Mouse (Mus musculus) stomach, embryonic 14.5 days (tissue): ENCODE measurements around the gene Zup1. TPM values are rescaled to one million over a fixed set of nuclear protein-coding genes. Genes with fewer than 3 reads are reported as not detected.
"Not testable (repeated sequence)": the region's sequence is repeated elsewhere in the genome, so short reads cannot be mapped to it uniquely, and the experiment has no call there.

Source experiments
- ATAC-seq: fragments of 200-750 bp; cut with Nextera tagmentation; 2 replicates; pipeline ENCODE4 v1.8.0; 2017; ENCODE audit warnings: low read depth, moderate TSS enrichment; ENCODE audit not compliant: insufficient number of reproducible peaks, insufficient read depth, low FRiP score
- H3K27ac ChIP-seq: fragments of 300-500 bp; sonication (generic); 2 replicates; pipeline ENCODE4 v1.5.1; 2014; ENCODE audit warnings: mild to moderate bottlenecking, low read length, moderate library complexity, mixed read lengths
- H3K27me3 ChIP-seq: fragments of 300-500 bp; sonication (generic); 2 replicates; pipeline ENCODE4 v1.6.1; 2014; ENCODE audit warnings: low read length, control low read depth, mixed read lengths; ENCODE audit not compliant: control insufficient read depth, insufficient read depth
- H3K36me3 ChIP-seq: fragments of 300-500 bp; sonication (generic); 2 replicates; pipeline ENCODE4 v1.6.1; 2014; ENCODE audit warnings: mild to moderate bottlenecking, control low read depth, low read length, moderate library complexity, mixed read lengths; ENCODE audit not compliant: control insufficient read depth, insufficient read depth
- H3K4me1 ChIP-seq: fragments of 300-500 bp; sonication (generic); 2 replicates; pipeline ENCODE4 v1.6.1; 2014; ENCODE audit warnings: low read length, control low read depth, mixed read lengths; ENCODE audit not compliant: control insufficient read depth, insufficient read depth
- H3K4me2 ChIP-seq: fragments of 300-500 bp; sonication (generic); replicated peaks from 2 replicates; pipeline ENCODE4 v1.6.1; 2014; ENCODE audit warnings: low read depth, low read length, control low read depth
- H3K4me3 ChIP-seq: fragments of 300-500 bp; sonication (generic); 2 replicates; pipeline ENCODE4 v1.5.1; 2014; ENCODE audit warnings: low read depth, low read length, control low read depth
- H3K9ac ChIP-seq: fragments of 300-500 bp; sonication (generic); replicated peaks from 2 replicates; pipeline ENCODE4 v1.6.1; 2014; ENCODE audit warnings: low read depth, mild to moderate bottlenecking, control low read depth, low read length, moderate library complexity, mixed read lengths
- H3K9me3 ChIP-seq: fragments of 300-500 bp; sonication (generic); 2 replicates; pipeline ENCODE4 v1.6.1; 2016; ENCODE audit warnings: low read depth, low read length, control low read depth; ENCODE audit not compliant: control insufficient read depth
- WGBS: fragments of 180-500 bp; shearing (Covaris S2); extraction: QIAGEN DNeasy Blood & Tissue Kit; methylation state at CpG from one replicate; pipeline ENCODE4 v1.1.7; 2014; 5-methylcytosine and 5-hydroxymethylcytosine counted together
- polyA plus RNA-seq: library from polyadenylated mRNA; unstranded; fragments of >200 nt; fragmentation: Nextera tagmentation; extraction: Ambion mirVana; gene quantifications from 2 replicates; pipeline ENCODE4 v1.2.1, GENCODE M21; 2014

Gene Zup1
- polyA plus RNA-seq, 1 experiment from 2014 or later: 25.9 TPM

DNA sequence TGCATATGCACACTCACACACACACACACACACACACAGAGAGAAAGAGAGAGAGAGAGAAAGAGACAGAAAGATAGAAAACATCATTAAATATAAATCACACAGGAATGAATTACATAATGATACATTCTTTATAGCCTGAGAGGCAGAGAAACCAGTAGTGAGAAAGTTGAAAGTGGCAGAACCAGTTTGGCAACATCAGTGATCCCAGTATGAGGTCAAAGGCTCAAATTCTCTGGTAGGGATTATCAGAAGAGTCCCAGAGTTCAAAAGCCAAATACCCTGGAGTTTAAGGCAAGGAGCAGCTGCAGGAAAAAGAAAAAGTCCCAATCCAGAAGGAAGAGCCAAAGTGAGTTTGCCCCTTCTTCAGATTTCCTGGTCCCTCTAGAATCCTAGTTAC is 10.4 kb downstream of the Zup1 start:
- H3K27ac ChIP-seq: no peak overlapping the region
- ATAC-seq: no peak

DNA sequence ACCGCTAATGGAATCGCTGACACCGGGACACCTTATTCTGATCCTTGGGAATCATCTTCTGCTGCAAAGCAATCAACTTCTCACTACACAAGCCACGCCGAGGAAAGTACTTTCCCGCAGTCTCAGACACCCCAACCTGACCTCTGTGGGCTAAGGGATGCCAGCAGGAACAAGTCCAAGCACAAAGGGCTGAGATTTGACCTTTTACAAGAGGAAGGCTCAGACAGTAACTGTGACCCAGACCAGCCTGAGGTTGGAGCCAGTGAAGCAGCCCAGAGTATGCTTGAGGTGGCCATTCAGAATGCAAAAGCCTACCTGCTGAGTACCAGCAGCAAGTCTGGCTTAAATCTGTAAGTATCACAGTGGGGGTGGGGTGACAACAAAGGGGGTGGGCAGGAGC is 45.6 kb downstream of the Zup1 start:
- H3K27me3 ChIP-seq: no peaks in the 10 kb centered on the region
- no peak overlapping the region for H3K9ac ChIP-seq
- ATAC-seq: no peak
- no peaks in the 10 kb centered on the region for H3K4me1 ChIP-seq
- no peak overlapping the region for H3K27ac ChIP-seq
- H3K36me3 ChIP-seq: no peaks in the 10 kb centered on the region
- no peaks in the 10 kb centered on the region for H3K9me3 ChIP-seq
- peak overlapping the region; percentile 66 for H3K4me2 ChIP-seq
- H3K4me3 ChIP-seq: peak overlapping the region; percentile 32
- WGBS: 6% methylated on average over 6 of the region's 6 CpGs

More for the DNA sequence above, 10.4 kb downstream of the Zup1 start:
- H3K36me3 ChIP-seq: peaks cover 34% of the 10 kb centered on the region; the same call in 1 of the 2 replicates
- no peak overlapping the region for H3K9ac ChIP-seq
- no peaks in the 10 kb centered on the region for H3K9me3 ChIP-seq
- H3K4me2 ChIP-seq: no peak overlapping the region
- no peaks in the 10 kb centered on the region for H3K4me1 ChIP-seq
- H3K27me3 ChIP-seq: no peaks in the 10 kb centered on the region
- no peak overlapping the region for H3K4me3 ChIP-seq

GRCm38 (mm10) chr10:33904530-33905481 is 46.3 kb downstream of the Zup1 start, which contains the start of gene Rsph4a:
Gene Rsph4a (plus strand): TSS chr10:33905111.
- no peak within 1 kb of the TSS for H3K27ac ChIP-seq
- peak within 1 kb of the TSS; percentile 66 for H3K4me2 ChIP-seq
- peak within 1 kb of the TSS; percentile 32 for H3K4me3 ChIP-seq
- H3K9ac ChIP-seq: no peak within 1 kb of the TSS
- WGBS: 6% methylated on average over 17 of the region's 17 CpGs
- peak; percentile 97 for ATAC-seq
- no peaks in the 10 kb centered on the region for H3K9me3 ChIP-seq
- no peaks in the 10 kb centered on the region for H3K27me3 ChIP-seq
- no peaks in the 10 kb centered on the region for H3K36me3 ChIP-seq
- H3K4me1 ChIP-seq: no peaks in the 10 kb centered on the region

GRCm38 (mm10) chr10:33901520-33901919 is 49.5 kb downstream of the Zup1 start:
- not testable (repeated sequence) for H3K27ac ChIP-seq, H3K9ac ChIP-seq, H3K9me3 ChIP-seq, H3K4me2 ChIP-seq, H3K27me3 ChIP-seq, H3K4me3 ChIP-seq, ATAC-seq, H3K4me1 ChIP-seq, H3K36me3 ChIP-seq
- WGBS: 86% methylated on average over 1 of the region's 1 CpGs

GRCm38 (mm10) chr10:33882411-33882810 is 68.7 kb downstream of the Zup1 start:
- 85% methylated on average over 2 of the region's 2 CpGs for WGBS
- not testable (repeated sequence) for H3K4me3 ChIP-seq, H3K27ac ChIP-seq, H3K27me3 ChIP-seq, H3K4me2 ChIP-seq, H3K36me3 ChIP-seq, ATAC-seq, H3K4me1 ChIP-seq, H3K9ac ChIP-seq, H3K9me3 ChIP-seq

DNA sequence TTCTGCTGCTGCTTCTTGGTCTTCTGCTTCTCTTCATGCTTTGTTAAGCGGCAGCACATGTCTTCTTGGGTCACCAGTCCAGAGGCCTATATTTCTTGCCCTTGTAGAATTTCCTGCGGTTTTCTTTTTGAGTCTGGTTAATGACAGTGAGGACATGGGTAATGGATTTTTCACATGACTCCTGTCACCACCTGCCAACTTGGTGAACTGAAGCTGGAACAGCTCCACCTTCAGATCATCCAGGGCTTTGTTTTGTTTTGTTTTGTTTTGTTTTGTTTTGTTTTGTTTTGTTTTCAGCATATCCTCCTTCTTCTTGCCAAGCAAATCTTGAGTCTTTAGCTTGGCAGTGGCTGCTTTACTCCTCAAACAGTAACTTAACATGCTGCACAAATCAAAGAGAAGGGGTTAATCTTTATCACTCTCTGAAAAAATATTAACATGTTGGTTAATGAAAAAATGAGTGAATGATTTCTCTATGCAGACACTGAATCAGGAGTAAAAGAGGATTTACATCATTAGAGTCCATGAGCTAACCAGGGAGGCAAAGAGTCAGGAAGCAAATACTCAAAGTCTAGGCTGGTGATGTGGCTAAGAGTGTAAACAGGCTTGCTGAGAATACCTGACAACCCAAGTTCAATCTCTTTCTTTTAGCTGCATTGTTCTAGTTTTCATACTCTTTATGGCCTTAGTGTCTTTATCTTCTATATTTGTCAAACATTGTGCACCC is 78.2 kb downstream of the Zup1 start:
- Histone ChIP-seq H3K36me3 (no peaks in the 10 kb centered on the region), H3K9me3 (no peaks in the 10 kb centered on the region), H3K4me3 (no peak overlapping the region), H3K4me1 (no peaks in the 10 kb centered on the region), H3K27ac (no peak overlapping the region), H3K9ac (no peak overlapping the region), H3K27me3 (no peaks in the 10 kb centered on the region), H3K4me2 (no peak overlapping the region)
- WGBS: 91% methylated on average over 2 of the region's 2 CpGs
- no peak for ATAC-seq

- Histone ChIP-seq H3K27ac (no peak overlapping the region), H3K4me1 (no peaks in the 10 kb centered on the region), H3K27me3 (no peaks in the 10 kb centered on the region), H3K4me3 (no peak overlapping the region), H3K4me2 (no peak overlapping the region), H3K9me3 (no peaks in the 10 kb centered on the region), H3K9ac (no peak overlapping the region), H3K36me3 (no peaks in the 10 kb centered on the region)
- 14% methylated on average over 1 of the region's 1 CpGs for WGBS
- ATAC-seq: no peak
Measured at GRCm38 (mm10) chr10:33870441-33870840, 80.6 kb downstream of the Zup1 start.
